Mouse (Mus musculus) bone marrow macrophage, adult 2 months (primary cell): ENCODE measurements around the gene Nat10.

ENCODE experiments used
- CTCF ChIP-seq: IDR thresholded peaks from 2 replicates; pipeline ENCODE4 v1.5.1; 2012; ENCODE audit warnings: low read depth, mild to moderate bottlenecking, low read length, moderate library complexity
- POLR2A ChIP-seq: IDR thresholded peaks from 2 replicates; pipeline ENCODE4 v1.6.1; 2012; ENCODE audit warnings: mild to moderate bottlenecking, low read depth, low read length, borderline replicate concordance

DNA sequence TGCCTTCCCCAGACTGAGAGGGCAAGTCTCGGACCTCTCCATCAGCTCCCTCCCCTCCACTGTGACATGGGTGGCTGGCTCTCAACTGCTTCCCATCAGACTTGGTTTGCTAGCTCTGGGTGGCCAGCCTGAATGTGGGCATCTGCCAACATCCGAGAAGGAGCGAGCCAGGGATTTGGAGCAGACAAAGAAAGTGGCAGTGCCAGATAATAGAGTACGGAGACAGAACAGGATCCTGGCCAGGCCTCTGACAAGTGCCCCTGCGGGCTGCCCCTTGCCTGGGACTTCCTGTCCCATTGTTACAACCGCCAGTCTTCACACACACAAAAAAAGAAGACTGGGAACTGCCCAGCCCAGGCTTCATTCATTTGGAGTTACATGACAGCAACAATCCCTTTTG is 70.6 kb downstream of the Nat10 start:
- no peak for TF ChIP-seq POLR2A
- TF ChIP-seq CTCF = no peak
